Mouse (Mus musculus): ENCODE data around the gene Ifi214. TPM values are rescaled to one million over a fixed set of nuclear protein-coding genes. Genes with fewer than 3 reads are reported as not detected.
"Not testable (repeated sequence)": the region's sequence is repeated elsewhere in the genome, so short reads cannot be mapped to it uniquely, and the experiment has no call there.

The Ifi214 gene
- polyA plus RNA-seq (2014; fragmentation: Nextera tagmentation; extraction: Ambion mirVana), result not detected in 2 replicates

DNA sequence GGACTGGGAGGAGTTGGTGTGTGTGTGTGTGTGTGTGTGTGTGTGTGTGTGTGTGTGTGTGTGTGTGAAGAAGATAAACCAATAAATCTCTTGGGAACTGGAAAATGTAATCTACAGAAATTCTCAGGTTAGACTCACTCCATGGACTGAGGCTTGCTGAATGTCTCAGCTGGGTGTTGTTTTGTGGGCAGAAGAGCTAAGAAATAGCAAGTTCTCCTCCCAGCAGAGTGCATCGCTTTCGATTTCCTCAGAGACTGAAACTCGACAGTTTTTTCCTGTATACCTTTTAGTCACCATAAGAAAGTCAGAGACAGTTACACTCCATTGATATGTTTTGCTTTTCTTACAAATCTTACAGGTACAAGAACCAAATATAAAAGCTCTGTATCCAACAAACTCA lies at the start of gene Ifi214:
Gene Ifi214, minus strand, starts transcription at position 167 of the 400 bp plus-strand sequence.
- 88% methylated on average over 3 of the region's 3 CpGs for WGBS
- H3K4me1 ChIP-seq (ENCODE audit: control insufficient read depth, insufficient read depth, low read length); ATAC-seq (ENCODE audit: low read depth); DNase-seq (ENCODE audit: low spot score); H3K4me2 ChIP-seq (ENCODE audit: low read depth, low read length); H3K36me3 ChIP-seq (ENCODE audit: control insufficient read depth, insufficient read depth, low read length); H3K27me3 ChIP-seq (replicated peaks; ENCODE audit: control insufficient read depth, insufficient read depth, low read length); H3K9ac ChIP-seq (ENCODE audit: low read depth, low read length); H3K4me3 ChIP-seq (ENCODE audit: low read depth, low read length); H3K27ac ChIP-seq (replicated peaks; ENCODE audit: low read depth, low read length); H3K9me3 ChIP-seq (ENCODE audit: control insufficient read depth, low read length): not testable (repeated sequence)

DNA sequence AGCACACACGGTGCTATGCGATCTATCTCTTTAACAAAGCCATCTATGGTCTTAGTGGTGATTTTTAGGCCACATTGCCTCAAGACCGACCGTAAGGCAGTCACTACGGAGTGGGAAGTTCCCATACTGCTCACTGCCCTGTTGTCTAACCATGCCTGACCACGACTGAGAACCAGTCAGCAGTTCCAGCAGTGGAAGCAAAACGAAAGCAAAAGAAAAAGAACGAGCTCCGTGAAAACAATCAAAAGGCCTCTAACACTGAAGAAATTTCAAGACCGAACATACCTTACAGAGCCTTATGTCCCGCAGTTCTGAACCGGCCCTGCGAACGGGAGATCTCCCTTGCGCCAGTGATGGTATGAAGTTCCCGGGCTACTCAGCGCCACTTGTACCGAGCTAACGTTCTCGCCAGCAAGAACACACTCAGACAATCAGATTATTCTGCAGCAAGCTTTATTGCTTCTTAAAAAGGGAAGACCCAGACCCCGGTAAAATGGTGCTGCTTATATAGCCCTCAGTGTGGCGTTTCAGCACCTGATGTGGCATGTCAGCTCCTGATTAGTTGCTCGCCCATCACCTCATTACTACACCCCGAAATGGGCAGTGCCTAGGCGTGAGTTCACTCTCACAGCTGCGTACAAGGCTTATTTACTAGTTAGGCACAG lies 44.3 kb upstream of the Ifi214 start:
- Histone ChIP-seq H3K4me1 (ENCODE audit: control insufficient read depth, insufficient read depth, low read length) (no peaks in the 10 kb centered on the region), H3K4me3 (ENCODE audit: low read depth, low read length) (no peak overlapping the region), H3K27me3 (replicated peaks; ENCODE audit: control insufficient read depth, insufficient read depth, low read length) (no peaks in the 10 kb centered on the region), H3K4me2 (ENCODE audit: low read depth, low read length) (no peak overlapping the region), H3K36me3 (ENCODE audit: control insufficient read depth, insufficient read depth, low read length) (no peaks in the 10 kb centered on the region), H3K27ac (replicated peaks; ENCODE audit: low read depth, low read length) (no peak overlapping the region), H3K9me3 (ENCODE audit: control insufficient read depth, low read length) (peaks cover 27% of the 10 kb centered on the region; the same call in 1 of the 2 replicates), H3K9ac (ENCODE audit: low read depth, low read length) (no peak overlapping the region)
- no peak for DNase-seq (ENCODE audit: low spot score)
- 94% methylated on average over 26 of the region's 26 CpGs for WGBS
- ATAC-seq (ENCODE audit: low read depth), result no peak

GRCm38 (mm10) chr1:173579079-173579478 lies 43.3 kb upstream of the Ifi214 start:
- Histone ChIP-seq H3K9ac (ENCODE audit: low read depth, low read length) (no peak overlapping the region), H3K36me3 (ENCODE audit: control insufficient read depth, insufficient read depth, low read length) (no peaks in the 10 kb centered on the region), H3K4me3 (ENCODE audit: low read depth, low read length) (no peak overlapping the region), H3K4me2 (ENCODE audit: low read depth, low read length) (no peak overlapping the region), H3K4me1 (ENCODE audit: control insufficient read depth, insufficient read depth, low read length) (no peaks in the 10 kb centered on the region), H3K27ac (replicated peaks; ENCODE audit: low read depth, low read length) (no peak overlapping the region), H3K9me3 (ENCODE audit: control insufficient read depth, low read length) (peaks cover 27% of the 10 kb centered on the region; the same call in 1 of the 2 replicates), H3K27me3 (replicated peaks; ENCODE audit: control insufficient read depth, insufficient read depth, low read length) (no peaks in the 10 kb centered on the region)
- ATAC-seq (ENCODE audit: low read depth), result no peak
- no peak for DNase-seq (ENCODE audit: low spot score)
- WGBS, result 92% methylated on average over 9 of the region's 9 CpGs

DNA sequence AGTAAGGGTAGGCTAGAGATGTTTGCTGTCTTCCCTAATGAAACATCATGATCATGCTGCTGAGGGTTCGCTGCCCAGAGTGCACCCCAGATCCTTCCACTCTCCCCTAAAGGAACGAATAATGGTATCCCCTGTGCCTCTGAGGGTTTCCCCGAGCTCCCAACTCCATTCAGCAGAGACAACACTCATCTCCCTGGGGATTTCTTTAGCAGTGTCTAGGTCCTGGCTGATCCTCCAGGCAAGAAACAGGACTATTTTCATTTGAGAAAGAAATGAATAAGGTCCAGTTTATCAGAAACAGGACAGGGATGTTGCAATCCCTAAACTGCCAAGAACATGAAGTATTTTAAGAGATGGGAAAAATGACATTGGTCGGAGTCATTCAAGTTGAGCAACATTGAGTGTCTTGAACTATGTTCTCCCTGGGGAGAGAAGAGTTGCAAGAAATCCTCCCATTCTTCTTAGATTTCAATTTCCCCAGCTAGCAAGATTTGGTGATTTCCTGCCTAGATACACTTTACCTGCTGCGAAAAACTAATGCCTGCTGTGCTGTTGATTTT lies 14.8 kb upstream of the Ifi214 start:
- not testable (repeated sequence) for H3K4me3 ChIP-seq (ENCODE audit: low read depth, low read length); H3K4me2 ChIP-seq (ENCODE audit: low read depth, low read length); H3K4me1 ChIP-seq (ENCODE audit: control insufficient read depth, insufficient read depth, low read length); H3K27me3 ChIP-seq (replicated peaks; ENCODE audit: control insufficient read depth, insufficient read depth, low read length); ATAC-seq (ENCODE audit: low read depth); H3K9ac ChIP-seq (ENCODE audit: low read depth, low read length); H3K36me3 ChIP-seq (ENCODE audit: control insufficient read depth, insufficient read depth, low read length); H3K27ac ChIP-seq (replicated peaks; ENCODE audit: low read depth, low read length); DNase-seq (ENCODE audit: low spot score); H3K9me3 ChIP-seq (ENCODE audit: control insufficient read depth, low read length)
- WGBS, result 86% methylated on average over 5 of the region's 5 CpGs

DNA sequence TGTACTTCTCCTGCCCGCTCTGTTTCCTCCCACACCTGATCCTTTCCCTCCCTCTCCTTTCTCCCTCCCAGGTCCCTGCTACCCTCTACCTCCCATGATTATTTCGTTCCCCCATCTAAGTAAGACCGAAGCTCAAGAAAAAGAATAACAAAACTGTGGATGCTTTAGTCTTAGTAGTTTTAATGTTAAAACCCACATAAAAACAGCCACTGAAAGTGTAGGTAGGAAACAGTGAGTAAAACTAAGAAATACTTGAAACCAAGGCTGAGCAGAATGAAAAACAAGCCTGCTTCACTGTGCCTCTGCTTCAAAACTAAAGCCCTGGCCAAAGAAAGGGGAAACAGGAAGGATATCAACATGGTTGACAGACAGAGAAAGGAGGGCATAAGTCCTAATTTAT lies 13.0 kb upstream of the Ifi214 start:
- WGBS, result 82% methylated on average over 3 of the region's 3 CpGs
- not testable (repeated sequence) for H3K9me3 ChIP-seq (ENCODE audit: control insufficient read depth, low read length); ATAC-seq (ENCODE audit: low read depth); DNase-seq (ENCODE audit: low spot score); H3K27ac ChIP-seq (replicated peaks; ENCODE audit: low read depth, low read length); H3K36me3 ChIP-seq (ENCODE audit: control insufficient read depth, insufficient read depth, low read length); H3K4me2 ChIP-seq (ENCODE audit: low read depth, low read length); H3K4me3 ChIP-seq (ENCODE audit: low read depth, low read length); H3K4me1 ChIP-seq (ENCODE audit: control insufficient read depth, insufficient read depth, low read length); H3K9ac ChIP-seq (ENCODE audit: low read depth, low read length); H3K27me3 ChIP-seq (replicated peaks; ENCODE audit: control insufficient read depth, insufficient read depth, low read length)

- DNase-seq (ENCODE audit: low spot score) (no peak), ATAC-seq (ENCODE audit: low read depth) (no peak)
- H3K9ac ChIP-seq (ENCODE audit: low read depth, low read length), result no peak overlapping the region
- H3K36me3 ChIP-seq (ENCODE audit: control insufficient read depth, insufficient read depth, low read length), result no peaks in the 10 kb centered on the region
- H3K4me2 ChIP-seq (ENCODE audit: low read depth, low read length), result no peak overlapping the region
- H3K9me3 ChIP-seq (ENCODE audit: control insufficient read depth, low read length), result no peaks in the 10 kb centered on the region
- H3K27ac ChIP-seq (replicated peaks; ENCODE audit: low read depth, low read length), result no peak overlapping the region
- H3K27me3 ChIP-seq (replicated peaks; ENCODE audit: control insufficient read depth, insufficient read depth, low read length), result no peaks in the 10 kb centered on the region
- H3K4me3 ChIP-seq (ENCODE audit: low read depth, low read length), result no peak overlapping the region
- H3K4me1 ChIP-seq (ENCODE audit: control insufficient read depth, insufficient read depth, low read length), result no peaks in the 10 kb centered on the region
Measured at GRCm38 (mm10) chr1:173521452-173521851, 14.3 kb downstream of the Ifi214 start.

DNA sequence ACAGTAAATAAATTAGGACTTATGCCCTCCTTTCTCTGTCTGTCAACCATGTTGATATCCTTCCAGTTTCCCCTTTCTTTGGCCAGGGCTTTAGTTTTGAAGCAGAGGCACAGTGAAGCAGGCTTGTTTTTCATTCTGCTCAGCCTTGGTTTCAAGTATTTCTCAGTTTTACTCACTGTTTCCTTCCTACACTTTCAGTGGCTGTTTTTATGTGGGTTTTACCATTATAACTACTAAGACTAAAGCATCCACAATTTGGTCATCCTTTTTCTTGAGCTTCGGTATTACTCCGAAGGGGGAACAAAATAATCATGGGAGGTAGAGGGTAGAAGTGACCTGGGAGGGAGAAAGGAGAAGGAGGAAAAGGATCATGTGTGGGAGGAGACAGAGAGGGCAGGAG lies 25.2 kb downstream of the Ifi214 start:
- 95% methylated on average over 2 of the region's 2 CpGs for WGBS
- H3K9ac ChIP-seq (ENCODE audit: low read depth, low read length); H3K4me2 ChIP-seq (ENCODE audit: low read depth, low read length); H3K36me3 ChIP-seq (ENCODE audit: control insufficient read depth, insufficient read depth, low read length); ATAC-seq (ENCODE audit: low read depth); DNase-seq (ENCODE audit: low spot score); H3K27me3 ChIP-seq (replicated peaks; ENCODE audit: control insufficient read depth, insufficient read depth, low read length); H3K27ac ChIP-seq (replicated peaks; ENCODE audit: low read depth, low read length); H3K9me3 ChIP-seq (ENCODE audit: control insufficient read depth, low read length); H3K4me3 ChIP-seq (ENCODE audit: low read depth, low read length); H3K4me1 ChIP-seq (ENCODE audit: control insufficient read depth, insufficient read depth, low read length): not testable (repeated sequence)

- not testable (repeated sequence) for H3K9ac ChIP-seq (ENCODE audit: low read depth, low read length); H3K9me3 ChIP-seq (ENCODE audit: control insufficient read depth, low read length); ATAC-seq (ENCODE audit: low read depth); H3K4me1 ChIP-seq (ENCODE audit: control insufficient read depth, insufficient read depth, low read length); H3K27me3 ChIP-seq (replicated peaks; ENCODE audit: control insufficient read depth, insufficient read depth, low read length); H3K36me3 ChIP-seq (ENCODE audit: control insufficient read depth, insufficient read depth, low read length); H3K27ac ChIP-seq (replicated peaks; ENCODE audit: low read depth, low read length); H3K4me2 ChIP-seq (ENCODE audit: low read depth, low read length); H3K4me3 ChIP-seq (ENCODE audit: low read depth, low read length); DNase-seq (ENCODE audit: low spot score)
Measured at GRCm38 (mm10) chr1:173491483-173491882, 44.3 kb downstream of the Ifi214 start.
